Mouse (Mus musculus) thymus, postnatal 10 days (tissue): ENCODE measurements around the gene Pdzrn3.

ENCODE experiments used
- DNase-seq, 2 experiments: peaks; one replicate each; pipeline ENCODE4 v3.0.0; 2021; ENCODE audit warnings: low spot score in 2 of 2

The Pdzrn3 gene

DNA sequence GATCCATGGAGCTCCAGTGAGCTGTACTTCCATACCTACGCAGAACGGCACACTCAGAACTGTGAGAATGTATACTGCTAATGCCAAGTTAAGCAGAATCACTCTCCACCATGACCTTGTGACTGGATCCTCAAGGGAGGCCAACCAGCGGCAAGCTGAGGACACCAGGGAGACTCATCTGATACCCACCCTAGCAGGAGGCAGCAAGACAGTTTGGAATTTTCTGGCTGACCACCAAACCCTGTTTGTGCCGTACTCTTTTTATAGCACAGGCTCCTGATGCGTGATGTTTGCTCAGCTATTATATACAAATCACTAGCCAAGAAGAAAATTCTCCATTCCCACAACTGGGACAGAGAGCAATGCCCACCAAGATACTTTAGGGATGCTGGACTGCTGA is 50.0 kb downstream of the Pdzrn3 start:
- DNase-seq: no peak

DNA sequence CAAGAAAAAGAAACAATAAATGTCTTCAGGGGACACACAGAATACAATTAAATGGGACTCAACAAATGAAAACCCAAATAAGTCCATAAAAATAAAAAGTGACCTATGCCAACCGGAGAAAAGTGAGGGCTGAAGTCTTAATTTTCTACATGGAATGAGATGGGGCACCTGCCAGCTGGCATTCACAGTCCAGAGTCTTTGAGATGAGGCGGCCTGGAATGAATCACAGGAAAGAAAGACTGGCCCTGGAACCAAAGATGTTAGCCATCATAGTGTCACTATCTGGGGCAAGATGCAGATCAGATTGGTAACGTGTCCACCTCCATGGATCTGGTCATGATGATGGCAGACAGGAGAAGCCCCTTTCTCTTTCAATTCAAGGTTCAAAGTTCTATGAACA is 50.5 kb downstream of the Pdzrn3 start:
- no peak for DNase-seq

DNA sequence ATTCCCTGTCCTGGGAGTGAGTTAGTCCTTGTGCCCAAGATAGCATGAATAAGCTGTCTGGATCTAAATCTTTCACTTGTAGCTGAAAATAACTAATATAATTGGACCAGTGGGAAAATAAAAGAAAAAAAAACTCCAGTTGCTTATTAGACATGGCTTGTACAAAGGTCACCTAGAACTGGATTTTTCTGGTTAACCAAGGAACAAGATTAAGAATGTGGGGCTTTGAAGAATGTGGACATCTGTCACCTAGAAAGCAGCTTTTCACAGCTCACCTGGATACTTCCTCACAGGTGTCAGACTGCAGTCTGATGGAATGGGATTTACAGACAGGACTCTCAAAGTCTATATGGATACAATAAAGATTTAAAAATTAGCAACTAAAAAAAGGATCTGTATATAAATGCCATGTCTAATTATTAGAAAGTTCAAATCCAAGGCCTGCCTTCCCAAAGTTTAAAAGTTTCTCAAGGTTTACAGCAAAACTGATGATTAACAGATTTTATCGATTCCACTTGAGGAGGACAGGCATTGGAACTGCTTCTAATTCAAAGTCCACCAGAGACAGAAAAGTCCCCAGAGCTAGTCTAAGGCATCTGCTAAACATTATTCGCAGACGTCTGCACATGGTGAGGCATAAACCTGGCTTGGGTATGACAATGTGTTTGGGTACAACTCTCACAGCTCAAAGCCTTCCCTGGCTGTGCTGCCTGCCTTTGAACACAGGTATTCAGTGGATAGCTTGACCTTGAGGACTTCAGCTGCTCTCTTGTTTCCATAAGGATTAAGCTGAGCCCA is 51.7 kb downstream of the Pdzrn3 start:
- no peak for DNase-seq

DNA sequence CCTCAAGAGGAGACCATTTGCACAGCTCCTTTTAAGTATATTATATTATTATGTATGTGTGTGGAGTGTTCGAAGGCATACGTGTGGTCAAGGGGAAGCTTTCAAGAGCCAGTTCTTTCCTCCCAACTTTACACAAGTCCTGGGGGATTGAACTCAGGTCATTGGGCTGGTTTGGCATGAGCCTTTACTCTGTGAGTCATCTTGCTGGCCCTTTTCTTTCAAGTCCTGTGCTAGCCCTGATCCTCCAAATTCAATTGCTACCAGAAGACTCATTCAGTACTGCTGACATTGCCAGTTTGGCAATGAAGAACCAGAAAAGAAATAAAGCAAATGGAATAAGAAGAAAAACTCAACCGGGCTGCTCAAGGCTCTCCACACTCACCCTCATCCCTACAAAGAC is 55.1 kb downstream of the Pdzrn3 start:
- DNase-seq: no peak

DNA sequence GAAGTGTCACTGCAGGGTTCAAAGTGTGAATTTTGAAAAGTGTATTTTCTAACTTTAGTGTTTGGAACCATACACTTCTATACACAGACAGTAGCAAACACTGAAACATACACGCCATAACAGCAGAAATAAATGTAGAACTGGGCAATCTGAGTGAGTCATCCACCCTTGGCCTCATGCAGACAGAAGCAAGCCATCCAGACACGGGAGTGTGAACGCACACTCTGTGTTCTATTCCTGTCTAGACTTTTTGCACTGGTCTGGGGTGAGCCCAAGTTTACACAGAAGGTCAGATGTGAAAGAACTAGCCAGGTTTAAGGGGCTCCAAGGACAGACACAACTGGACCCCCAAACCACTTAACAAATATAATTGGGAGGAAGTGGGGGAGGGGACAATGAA is 57.3 kb downstream of the Pdzrn3 start:
- no peak for DNase-seq

DNA sequence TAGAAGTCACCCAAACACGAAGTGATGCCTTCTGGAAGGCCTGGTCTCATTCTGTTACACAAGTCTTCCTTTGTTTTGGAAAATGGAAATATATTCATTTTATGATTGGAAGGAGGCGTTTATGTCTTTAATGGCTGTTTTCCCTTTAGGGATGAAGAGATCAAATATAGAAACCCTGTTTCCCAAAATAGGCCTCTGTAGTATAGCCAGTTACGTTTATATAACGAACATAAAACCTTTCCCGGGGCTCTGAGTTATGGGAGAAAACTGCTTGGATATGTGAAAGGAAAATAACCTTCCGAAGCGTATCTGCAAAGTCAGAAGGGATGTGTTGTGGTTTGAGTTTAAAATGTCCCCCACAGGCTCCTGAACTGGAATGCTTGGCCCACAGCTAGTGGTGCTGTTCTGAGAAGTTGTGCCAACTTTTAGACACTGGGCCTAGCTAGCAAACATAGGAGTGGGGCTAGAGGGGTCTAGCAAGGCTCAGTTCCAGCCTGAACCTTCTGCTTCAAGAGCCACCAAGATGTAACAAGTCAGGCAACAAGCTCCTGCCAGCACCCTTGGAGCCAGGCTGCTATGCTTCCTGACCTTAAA is 58.2 kb downstream of the Pdzrn3 start:
- no peak for DNase-seq

DNA sequence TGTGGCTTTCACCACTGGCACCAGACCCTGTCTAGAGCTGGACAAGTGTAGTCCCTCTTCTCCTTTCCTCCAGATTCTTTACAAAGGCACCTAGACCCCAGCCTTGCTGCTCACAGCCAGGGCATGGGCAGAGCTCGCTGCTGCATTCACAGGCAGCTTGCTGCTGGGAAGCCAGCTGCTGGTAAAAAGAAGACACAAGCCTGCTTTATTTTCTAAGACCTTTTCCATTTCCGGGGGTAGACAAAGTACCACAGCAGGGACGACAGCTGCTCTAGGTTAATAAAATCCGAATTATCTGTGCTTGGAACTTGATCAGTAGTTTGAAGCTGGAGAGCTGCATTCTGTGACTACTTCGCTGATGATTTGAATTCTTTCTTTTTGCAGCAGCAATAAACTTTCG is 59.2 kb downstream of the Pdzrn3 start:
- DNase-seq: no peak

DNA sequence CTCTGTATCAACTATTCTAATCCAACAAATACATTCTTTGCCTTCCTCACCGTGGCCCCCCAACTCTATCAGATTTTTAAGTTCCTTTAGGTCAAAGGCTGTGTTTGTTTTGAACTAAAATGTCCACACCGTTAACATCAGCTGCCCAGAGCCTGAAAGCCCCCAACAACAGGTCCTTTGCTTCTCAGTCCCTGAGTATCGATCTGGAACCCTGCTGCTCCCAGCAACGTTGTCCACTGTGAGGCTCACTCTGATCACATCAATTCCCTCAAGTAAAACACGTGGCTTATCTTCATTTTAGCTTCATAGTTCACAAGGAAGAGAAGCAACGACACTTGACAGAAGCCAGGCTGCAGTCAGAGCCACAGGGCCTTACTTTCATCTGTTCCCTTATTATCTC is 66.3 kb downstream of the Pdzrn3 start:
- no peak for DNase-seq

DNA sequence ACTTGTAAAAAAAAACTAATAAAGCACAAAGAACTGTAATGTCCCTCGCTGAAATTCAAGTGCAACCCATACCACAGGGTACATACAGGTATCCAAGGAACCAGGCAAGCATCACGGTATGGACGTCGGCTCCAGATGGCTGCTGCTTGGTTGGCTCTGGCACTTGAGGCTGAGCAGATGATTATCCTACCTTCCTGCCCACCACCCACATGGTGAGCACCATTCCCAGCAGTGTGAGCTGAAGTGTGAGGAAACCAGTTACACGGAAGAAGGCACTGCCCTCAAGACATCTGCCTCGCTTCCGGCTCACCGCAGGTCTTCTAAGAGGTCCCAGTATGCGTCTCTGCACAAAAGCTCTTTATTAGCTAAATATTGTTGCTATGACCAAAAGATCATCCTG is 67.2 kb downstream of the Pdzrn3 start:
- no peak for DNase-seq

DNA sequence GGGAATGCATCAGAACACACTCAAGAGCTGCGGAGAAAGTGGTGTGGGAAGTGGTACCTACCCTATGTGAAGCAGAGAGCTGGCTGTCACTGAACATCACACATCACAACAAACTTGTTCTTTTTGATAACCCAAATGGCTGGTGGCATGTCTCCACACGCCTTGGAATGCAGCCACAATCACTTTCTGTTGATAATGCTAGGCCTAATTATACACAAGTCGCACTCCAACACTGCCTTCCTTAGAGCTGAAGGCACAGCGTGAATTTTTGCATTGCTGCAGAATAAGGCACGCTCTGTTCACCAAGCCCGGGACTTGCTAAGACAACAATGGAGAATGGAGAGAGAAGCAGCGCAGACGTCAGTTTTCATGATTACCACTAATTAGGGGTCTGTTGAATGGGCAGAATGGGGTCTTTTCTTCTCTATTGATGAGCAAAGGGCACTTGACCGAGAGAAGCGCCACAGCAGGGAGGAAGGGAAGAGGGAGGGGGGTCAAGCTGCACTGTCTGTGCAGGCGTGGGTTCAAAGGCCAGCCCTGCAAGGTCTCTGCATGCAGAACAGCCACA is 69.6 kb downstream of the Pdzrn3 start:
- DNase-seq: no peak

DNA sequence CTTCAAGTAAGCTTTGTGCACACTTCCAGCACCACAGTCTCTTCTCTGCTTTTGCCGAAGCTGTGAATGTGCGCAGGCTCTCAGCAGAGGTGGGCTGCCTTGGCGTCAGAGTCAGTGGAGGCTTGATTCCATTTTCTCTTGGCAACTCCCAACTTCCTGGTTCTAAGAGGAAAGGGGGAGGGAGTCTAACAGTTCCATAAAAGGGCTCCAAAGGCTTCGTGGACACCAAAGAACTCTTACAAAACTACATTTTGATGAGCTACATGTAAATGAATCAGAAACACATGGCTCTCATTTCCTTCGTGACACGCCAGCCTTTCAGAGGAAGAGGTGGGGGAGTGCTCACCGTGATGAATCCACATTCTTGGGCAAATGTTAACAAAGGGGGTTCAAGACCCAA is 70.9 kb downstream of the Pdzrn3 start:
- no peak for DNase-seq

DNA sequence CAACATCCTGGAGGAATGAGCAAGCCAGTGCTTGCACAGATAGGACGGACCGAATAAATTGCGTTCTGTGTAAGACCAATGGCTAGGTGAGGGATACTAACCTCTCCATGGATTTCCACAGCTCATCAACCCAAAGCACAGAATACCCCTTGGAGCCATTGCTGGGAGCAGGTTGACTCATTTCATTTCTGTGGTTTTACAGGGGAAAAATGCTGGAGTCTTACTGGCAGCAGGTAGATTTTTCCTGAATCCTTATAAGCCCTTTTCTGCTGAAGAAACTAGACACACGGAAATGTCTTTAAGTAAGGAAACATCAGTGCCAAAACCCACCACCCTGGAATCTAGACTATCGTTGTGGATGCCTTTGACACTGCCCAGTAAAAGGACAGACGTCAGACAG is 72.2 kb downstream of the Pdzrn3 start:
- no peak for DNase-seq

DNA sequence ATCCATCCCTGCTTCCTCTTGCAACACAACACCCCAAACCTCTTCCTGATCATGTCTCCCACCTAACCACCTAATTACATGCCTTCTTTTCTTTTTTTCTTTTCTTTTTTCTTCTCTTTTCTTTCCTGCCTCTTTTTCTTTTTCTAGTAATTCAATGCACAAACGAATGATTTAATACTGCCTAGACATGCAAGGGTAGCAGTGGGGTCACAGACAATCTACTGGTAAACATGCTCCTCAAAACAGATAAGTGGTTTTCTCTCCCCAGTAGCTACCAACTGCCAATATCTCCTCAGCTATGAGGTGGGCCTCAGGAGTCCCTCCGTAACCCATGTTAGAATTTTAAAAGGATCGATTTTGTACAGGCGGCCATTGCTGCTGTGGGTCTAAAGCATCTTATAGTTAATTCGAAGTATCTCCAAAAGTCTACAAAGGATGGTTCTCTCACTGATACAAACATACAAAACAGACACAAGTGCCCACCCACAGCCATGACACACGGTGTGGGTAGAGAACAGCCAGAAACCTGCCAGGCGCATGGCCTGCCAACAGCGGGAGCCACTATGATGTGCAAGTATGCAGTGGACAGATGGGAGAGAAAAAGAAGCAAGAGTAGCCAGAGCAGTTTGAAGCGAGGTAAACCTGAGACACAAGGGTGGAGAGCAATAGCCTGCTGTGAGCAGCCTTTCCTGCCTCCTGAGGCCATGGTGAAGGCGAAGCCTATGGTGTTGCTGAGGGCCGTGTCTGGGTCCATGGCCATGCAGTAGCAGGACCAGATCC is 73.5 kb downstream of the Pdzrn3 start:
- no peak for DNase-seq

DNA sequence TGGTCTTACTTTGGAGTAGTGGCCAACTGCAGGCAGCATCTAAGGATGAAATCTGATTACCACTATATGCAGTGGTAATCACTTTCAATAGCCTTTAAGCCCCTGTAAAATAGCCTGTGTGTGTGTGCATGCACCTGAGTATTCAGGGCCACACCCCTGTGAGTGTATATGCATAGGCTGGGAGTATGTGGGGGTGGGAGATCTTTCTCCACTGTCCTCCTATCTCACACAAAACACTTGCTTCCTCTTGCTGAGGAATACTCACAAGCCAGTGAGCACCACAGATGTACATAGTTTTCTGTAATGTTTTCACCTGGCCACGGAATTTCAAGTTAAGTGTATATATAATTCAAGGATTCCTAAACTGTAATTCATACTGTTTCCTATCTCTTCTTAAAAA is 74.2 kb downstream of the Pdzrn3 start:
- DNase-seq: no peak

DNA sequence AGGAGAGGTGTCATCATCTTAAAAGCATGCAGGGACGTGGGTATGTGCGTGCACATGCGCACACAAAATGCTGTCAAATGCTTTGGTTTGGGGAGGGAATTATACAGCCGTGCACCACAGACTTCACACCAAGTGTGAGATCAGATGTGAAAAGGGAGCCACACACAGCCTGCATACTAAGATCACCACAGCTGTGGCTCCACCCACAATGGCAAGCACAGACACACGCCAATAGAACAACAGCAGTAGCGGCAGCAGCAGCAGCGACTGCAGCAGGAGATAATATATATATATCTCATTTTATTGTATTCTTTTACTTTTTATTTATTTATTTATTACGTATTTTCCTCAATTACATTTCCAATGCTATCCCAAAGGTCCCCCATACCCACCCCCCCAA is 76.5 kb downstream of the Pdzrn3 start:
- DNase-seq: no peak

DNA sequence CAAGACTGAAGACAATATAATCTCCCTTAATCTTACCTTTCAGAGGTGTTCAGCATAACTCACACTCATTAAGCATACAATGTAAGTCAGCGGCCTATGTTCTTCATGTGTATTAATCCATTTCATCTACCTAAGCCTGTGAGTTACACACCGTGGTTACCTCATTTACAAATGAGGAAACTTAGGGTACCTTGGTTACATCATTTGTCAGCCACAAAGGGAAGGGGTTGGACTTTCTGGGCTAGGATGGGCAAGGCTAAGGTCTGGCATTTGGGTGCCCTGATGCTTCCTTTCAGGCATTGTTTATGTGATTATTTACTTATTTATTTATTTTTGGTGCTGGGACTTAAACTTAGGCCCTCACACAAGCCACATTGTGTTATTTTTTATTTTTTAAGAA is 78.3 kb downstream of the Pdzrn3 start:
- DNase-seq: no peak

DNA sequence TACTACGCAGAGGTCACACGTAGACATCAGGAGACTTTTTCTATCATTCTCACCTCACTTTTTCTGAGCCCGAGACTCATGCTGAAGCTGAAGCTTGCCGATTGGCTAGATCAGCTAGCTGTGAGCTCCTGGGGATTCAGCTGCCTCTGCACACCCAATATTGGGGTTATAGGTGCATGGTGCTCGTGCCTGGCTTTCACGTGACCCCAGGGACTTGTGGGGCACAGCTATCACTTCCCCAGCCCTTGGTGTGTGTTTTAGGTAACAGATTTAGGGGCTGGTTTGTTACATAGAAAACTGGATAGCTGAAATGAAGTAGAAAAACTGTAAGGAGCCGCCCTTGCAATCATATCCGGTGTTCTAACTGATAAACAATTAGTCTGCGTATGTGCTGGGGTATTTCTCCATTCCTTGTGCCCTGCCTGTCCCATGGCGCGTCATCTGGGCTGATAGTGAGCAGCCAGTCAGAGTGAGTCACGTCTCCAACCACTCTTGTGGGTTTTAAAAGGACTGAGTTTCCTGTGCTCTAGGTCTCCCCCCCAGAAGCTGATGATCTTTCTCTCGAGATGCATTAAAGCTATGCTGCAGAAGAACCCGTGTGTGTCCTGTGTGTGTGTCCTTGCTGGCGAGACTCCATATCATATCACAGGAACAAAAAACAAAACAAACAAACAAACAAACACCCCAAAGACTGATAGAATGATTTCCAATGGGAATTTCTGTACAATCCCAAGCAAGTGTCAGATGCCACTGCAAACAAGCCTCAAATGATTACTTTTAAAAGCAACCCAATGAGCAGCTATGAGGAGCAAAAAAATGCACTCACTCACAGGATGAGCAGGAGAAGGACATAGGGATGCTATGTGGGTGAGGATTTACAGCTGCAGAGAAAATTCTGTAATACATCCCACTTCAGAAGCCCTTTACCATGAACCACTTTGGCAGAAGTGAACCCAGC is 79.9 kb downstream of the Pdzrn3 start:
- no peak for DNase-seq

DNA sequence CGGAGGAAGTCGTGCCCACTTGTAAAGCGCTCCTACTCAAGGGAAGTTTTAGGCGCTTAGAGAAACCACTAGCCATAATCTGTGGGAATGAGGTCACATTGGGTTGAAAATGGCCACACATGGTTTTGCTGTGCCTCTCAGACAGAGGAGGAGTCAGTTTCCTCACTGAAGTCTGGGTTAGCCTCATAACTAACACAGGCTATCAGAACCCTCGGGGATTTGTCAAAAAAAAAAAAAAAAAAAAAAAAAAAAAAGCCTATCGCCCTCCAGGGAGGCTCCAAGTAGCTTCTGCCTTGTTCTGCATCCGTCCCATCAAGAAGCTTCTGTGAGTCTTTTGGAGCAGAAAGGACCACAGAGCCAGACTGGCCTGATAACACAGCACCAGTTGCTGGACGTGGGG is 80.7 kb downstream of the Pdzrn3 start:
- no peak for DNase-seq

DNA sequence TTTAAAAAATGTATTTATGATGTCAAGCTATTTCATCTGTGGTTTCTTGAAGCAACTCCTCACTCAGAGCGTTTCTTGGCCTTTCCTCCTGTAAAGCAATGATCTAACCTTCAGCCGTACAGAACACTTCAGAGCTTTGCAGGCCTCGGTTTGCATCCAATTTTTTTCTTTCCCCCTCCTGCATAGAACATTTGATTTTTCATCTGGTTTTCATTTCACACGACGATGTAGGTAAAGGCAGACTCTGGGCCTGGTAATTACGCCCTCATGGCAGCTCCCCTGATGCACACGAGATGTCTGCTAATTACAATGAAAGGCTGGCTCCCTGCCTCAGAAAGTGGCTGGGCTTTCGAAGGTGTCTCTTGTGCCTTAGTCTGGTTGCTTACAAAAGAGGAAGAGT is 81.4 kb downstream of the Pdzrn3 start:
- DNase-seq: no peak

DNA sequence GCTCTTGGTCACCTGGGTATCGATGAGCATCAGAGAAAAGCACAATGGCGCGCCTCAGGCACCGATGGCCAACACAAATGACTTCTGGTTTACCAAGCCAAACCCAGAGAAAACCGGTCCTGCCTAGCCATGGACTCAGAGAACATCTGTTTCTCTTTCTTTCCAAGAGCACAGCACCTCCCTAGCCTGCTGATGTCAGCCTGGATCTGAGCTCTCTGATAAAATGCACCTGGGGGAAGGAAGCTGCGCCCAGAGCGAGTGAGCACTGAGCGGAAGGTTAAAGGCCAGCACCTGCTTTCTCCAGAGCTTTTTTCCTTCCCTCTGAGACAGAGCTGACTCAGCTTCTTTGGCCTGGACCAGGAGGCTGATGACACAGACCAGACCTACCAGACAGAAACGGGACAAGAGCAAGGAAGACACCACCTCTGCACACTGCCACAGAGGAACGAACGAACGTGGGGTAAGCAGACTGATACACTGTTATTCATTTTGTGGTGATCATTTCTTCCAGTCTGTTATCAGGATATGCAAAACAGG is 84.6 kb downstream of the Pdzrn3 start:
- DNase-seq: no peak

DNA sequence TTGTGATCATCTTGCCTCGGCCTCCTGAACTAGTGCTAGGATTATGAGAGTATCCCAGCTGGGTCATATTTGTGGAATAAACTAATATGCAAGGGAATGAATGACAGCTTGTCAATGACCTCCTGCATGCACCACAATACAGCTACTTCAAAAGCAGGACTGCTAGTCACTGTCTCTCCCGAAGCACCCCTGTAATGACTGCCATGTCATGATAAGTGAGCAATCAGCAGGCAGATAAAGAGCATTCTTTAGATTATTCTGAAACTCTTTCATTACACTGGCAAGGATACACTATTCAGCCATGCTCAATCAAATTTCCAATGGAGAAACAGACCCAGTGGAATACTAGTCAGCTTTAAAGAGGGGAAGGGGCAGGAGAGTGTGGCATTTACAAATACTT is 85.8 kb downstream of the Pdzrn3 start:
- DNase-seq: no peak
